Mouse (Mus musculus) ZHBTc4 (cell line): Measurements from ENCODE around the gene Gm5416.
A peak's percentile ranks its signal among the peaks of the same experiment; 100 is the strongest.
"Not testable (repeated sequence)": the region's sequence is repeated elsewhere in the genome, so short reads cannot be mapped to it uniquely, and the experiment has no call there.

Experiments used
- DNase-seq: peaks from one replicate; pipeline ENCODE4 v3.0.0-alpha.2; 2011; ENCODE audit warnings: low read depth, low spot score

The Gm5416 gene

GRCm38 (mm10) chr16:36209967-36210453, at the start of gene Gm5416:
Gene Gm5416 (plus strand): TSS chr16:36210403.
- no peak for DNase-seq

- DNase-seq, result peak; percentile 59
These were observed 42.4 kb upstream of the Gm5416 start for GRCm38 (mm10) chr16:36167841-36168240.

GRCm38 (mm10) chr16:36176108-36176507, 34.1 kb upstream of the Gm5416 start:
- no peak for DNase-seq

- DNase-seq, result no peak
These were observed 30.3 kb upstream of the Gm5416 start for GRCm38 (mm10) chr16:36179910-36180309.

GRCm38 (mm10) chr16:36183912-36184311, 26.3 kb upstream of the Gm5416 start, which contains the start of gene Gm5483:
Gene Gm5483 (plus strand): TSS chr16:36184212.
- DNase-seq, result not testable (repeated sequence)

GRCm38 (mm10) chr16:36199226-36199625, 11.0 kb upstream of the Gm5416 start:
- peak; percentile 9 for DNase-seq

GRCm38 (mm10) chr16:36203846-36204245, 6.4 kb upstream of the Gm5416 start:
- no peak for DNase-seq

- DNase-seq, result peak; percentile 69
These were observed 4.5 kb upstream of the Gm5416 start for GRCm38 (mm10) chr16:36205684-36206083.

- not testable (repeated sequence) for DNase-seq
These were observed 11.0 kb downstream of the Gm5416 start, which contains the start of gene 2010005H15Rik for GRCm38 (mm10) chr16:36221168-36221567. Gene 2010005H15Rik (plus strand): TSS chr16:36221468.

- DNase-seq, result not testable (repeated sequence)
These were observed 50.4 kb downstream of the Gm5416 start for GRCm38 (mm10) chr16:36260585-36260984.
